10 mouse cellular contexts compared by ENCODE assay signal in genomic region chr4:86031041-86031440, GRCm38 (mm10).
A peak's percentile ranks its signal among the peaks of the same experiment; 100 is the strongest.
DNase-seq lines count a peak whose midpoint lies in the region; ATAC-seq and TF ChIP-seq lines count a peak whose summit lies in the region.
"Had no signal": no experiment of that assay in that cellular context is flagged by ENCODE, and none has a peak within 500 bp of the region (broad histone marks: within the 10 kb centered on the region; RNA-seq: fewer than 3 reads in every experiment).

No protein-coding gene starts in this region.

- TF ChIP-seq CTCF in embryonic fibroblast, embryonic 13.5 days (IDR thresholded peaks at IDR 0.05; ENCODE audit: borderline replicate concordance, insufficient read depth, low read length) = no peak
- no peak for TF ChIP-seq CTCF in lung, adult 2 months (IDR thresholded peaks at IDR 0.05; ENCODE audit: insufficient read depth, low read length)

- WGBS in forebrain, embryonic 12.5 days = 14% methylated on average over 8 of the region's 8 CpGs
- 4% methylated on average over 8 of the region's 8 CpGs for WGBS in forebrain, embryonic 16.5 days
- 26% methylated on average over 8 of the region's 8 CpGs for WGBS in lung, adult 2 months

- no peak for ATAC-seq in forebrain, embryonic 12.5 days (ENCODE audit: low FRiP score)
- no peak for ATAC-seq in forebrain, embryonic 16.5 days
- no peak for ATAC-seq in erythroblast, adult 5-6 weeks (replicated peaks; ENCODE audit: low FRiP score, poor library complexity, severe bottlenecking)
- ATAC-seq: inflammation-experienced regulatory T-cells, adult 6 months had no signal

- TF ChIP-seq POLR2A in embryonic fibroblast, embryonic 13.5 days (IDR thresholded peaks at IDR 0.05; ENCODE audit: low read depth, low read length) = no peak
- no peak for TF ChIP-seq POLR2A in lung, adult 2 months (IDR thresholded peaks at IDR 0.05; ENCODE audit: borderline replicate concordance, extremely low read depth, low read depth, low read length)

- H3K4me2 ChIP-seq in forebrain, embryonic 12.5 days = peak overlapping the region; percentile 17; the same call in 1 of the 2 replicates
- H3K4me2 ChIP-seq in forebrain, embryonic 16.5 days (ENCODE audit: low read length) = no peak overlapping the region; the same call in 1 of the 2 replicates

- DNase-seq in R1 (ENCODE audit: low read depth, low spot score) = peak; percentile 41
- DNase-seq in lung, adult 2 months = peak; percentile 22
- DNase-seq in spleen, postnatal 4 days (ENCODE audit: low spot score in 2 of 2) = no peak
- DNase-seq in retina, postnatal 1 day = no peak
- DNase-seq: liver had no signal

- no peaks in the 10 kb centered on the region for H3K36me3 ChIP-seq in forebrain, embryonic 12.5 days (replicated peaks)
- H3K36me3 ChIP-seq in forebrain, embryonic 16.5 days (ENCODE audit: control insufficient read depth, insufficient read depth) = no peaks in the 10 kb centered on the region

- H3K4me3 ChIP-seq in forebrain, embryonic 12.5 days (replicated peaks) = no peak overlapping the region
- no peak overlapping the region for H3K4me3 ChIP-seq in forebrain, embryonic 16.5 days (replicated peaks; ENCODE audit: low read length)
- H3K4me3 ChIP-seq in embryonic fibroblast, embryonic 13.5 days (ENCODE audit: insufficient read depth, low read length) = no peak overlapping the region
- H3K4me3 ChIP-seq in lung, adult 2 months (replicated peaks; ENCODE audit: extremely low read depth, low read depth, low read length) = no peak overlapping the region

- no peaks in the 10 kb centered on the region for H3K27me3 ChIP-seq in forebrain, embryonic 12.5 days
- no peaks in the 10 kb centered on the region for H3K27me3 ChIP-seq in forebrain, embryonic 16.5 days (replicated peaks; ENCODE audit: control insufficient read depth, insufficient read depth, low read length)

- H3K9ac ChIP-seq in forebrain, embryonic 12.5 days = no peak overlapping the region
- no peak overlapping the region for H3K9ac ChIP-seq in forebrain, embryonic 16.5 days (replicated peaks; ENCODE audit: low read depth, low read length)

- no peak overlapping the region for H3K27ac ChIP-seq in forebrain, embryonic 12.5 days
- H3K27ac ChIP-seq in forebrain, embryonic 16.5 days (ENCODE audit: low read length) = no peak overlapping the region
- H3K27ac ChIP-seq in embryonic fibroblast, embryonic 13.5 days (ENCODE audit: insufficient read depth, low read length) = peak overlapping the region; percentile 80

- H3K9me3 ChIP-seq in forebrain, embryonic 12.5 days = no peaks in the 10 kb centered on the region
- H3K9me3 ChIP-seq in forebrain, embryonic 16.5 days (ENCODE audit: control insufficient read depth, low read length) = no peaks in the 10 kb centered on the region

- peaks cover 6% of the 10 kb centered on the region for H3K4me1 ChIP-seq in forebrain, embryonic 12.5 days
- H3K4me1 ChIP-seq in forebrain, embryonic 16.5 days (replicated peaks; ENCODE audit: control insufficient read depth, insufficient read depth, low read length) = peaks cover 8% of the 10 kb centered on the region
- peaks cover 13% of the 10 kb centered on the region for H3K4me1 ChIP-seq in embryonic fibroblast, embryonic 13.5 days (ENCODE audit: control insufficient read depth, insufficient read depth, low read length)
- peaks cover 2% of the 10 kb centered on the region; the same call in 1 of the 2 replicates for H3K4me1 ChIP-seq in lung, adult 2 months (ENCODE audit: control insufficient read depth, insufficient read depth, low read length)

Comparison
In these comparisons a context has a peak if more than half of its experiments do, and no peak if none do; other contexts are left out.
1. DNase-seq: peak in R1 (single experiment) and lung, adult 2 months (single experiment); none in spleen, postnatal 4 days (0 of 2) and retina, postnatal 1 day (single experiment).